Mouse (Mus musculus) embryonic fibroblast, embryonic 13.5 days (primary cell): ENCODE measurements around the gene Gm6096. TPM values are rescaled to one million over a fixed set of nuclear protein-coding genes. Genes with fewer than 3 reads are reported as not detected.

Experiments used
- H3K27ac ChIP-seq: 2 replicates; pipeline ENCODE4 v1.5.1; 2012; ENCODE audit warnings: low read length, control low read depth, inconsistent platforms; ENCODE audit not compliant: insufficient read depth
- H3K4me1 ChIP-seq: 2 replicates; pipeline ENCODE4 v1.6.1; 2011; ENCODE audit warnings: low read length; ENCODE audit not compliant: control insufficient read depth, insufficient read depth
- H3K4me3 ChIP-seq: 2 replicates; pipeline ENCODE4 v1.5.1; 2011; ENCODE audit warnings: mild to moderate bottlenecking, control low read depth, low read length; ENCODE audit not compliant: insufficient read depth
- CTCF ChIP-seq: IDR thresholded peaks from 2 replicates; pipeline ENCODE4 v1.5.1; 2011; ENCODE audit warnings: mild to moderate bottlenecking, control low read depth, low read length, moderate library complexity, borderline replicate concordance; ENCODE audit not compliant: insufficient read depth
- POLR2A ChIP-seq: IDR thresholded peaks from 2 replicates; pipeline ENCODE4 v1.6.1; 2011; ENCODE audit warnings: low read depth, mild to moderate bottlenecking, control low read depth, low read length, moderate library complexity
- polyA plus RNA-seq: library from polyadenylated mRNA; stranded (reverse); fragments of >200 nt; gene quantifications from 2 replicates; pipeline ENCODE4 v1.2.4, GENCODE M21; 2011; ENCODE audit warnings: low read depth; ENCODE audit not compliant: missing spikeins, insufficient read length

The Gm6096 gene
- polyA plus RNA-seq, 1 experiment = not detected

GRCm38 (mm10) chr7:34222340-34222739, 28.5 kb upstream of the Gm6096 start:
- 0 out of 2 replicates have a peak, but pooled peaks cover 3% of the 10 kb centered on the region for H3K4me1 ChIP-seq
- TF ChIP-seq POLR2A (no peak), CTCF (peak; percentile 27; the same call in 1 of the 2 replicates)
- no peak overlapping the region for H3K27ac ChIP-seq

GRCm38 (mm10) chr7:34224308-34224707, 26.5 kb upstream of the Gm6096 start:
- TF ChIP-seq POLR2A = no peak
- TF ChIP-seq CTCF = no peak
- H3K27ac ChIP-seq = no peak overlapping the region
- peaks cover 8% of the 10 kb centered on the region; the same call in 1 of the 2 replicates for H3K4me1 ChIP-seq
- H3K4me3 ChIP-seq = no peak overlapping the region

More at GRCm38 (mm10) chr7:34222340-34222739, 28.5 kb upstream of the Gm6096 start:
- no peak overlapping the region for H3K4me3 ChIP-seq

GRCm38 (mm10) chr7:34226086-34226485, 24.8 kb upstream of the Gm6096 start:
- TF ChIP-seq POLR2A = no peak
- TF ChIP-seq CTCF = no peak
- no peak overlapping the region for H3K4me3 ChIP-seq

GRCm38 (mm10) chr7:34226846-34227245, 24.0 kb upstream of the Gm6096 start:
- TF ChIP-seq POLR2A (no peak), CTCF (no peak)
- Histone ChIP-seq H3K4me3 (no peak overlapping the region), H3K4me1 (peaks cover 8% of the 10 kb centered on the region; the same call in 1 of the 2 replicates), H3K27ac (no peak overlapping the region)

More at GRCm38 (mm10) chr7:34226086-34226485, 24.8 kb upstream of the Gm6096 start:
- peaks cover 8% of the 10 kb centered on the region; the same call in 1 of the 2 replicates for H3K4me1 ChIP-seq
- H3K27ac ChIP-seq = no peak overlapping the region

GRCm38 (mm10) chr7:34228641-34229040, 22.2 kb upstream of the Gm6096 start:
- no peak overlapping the region for H3K27ac ChIP-seq
- TF ChIP-seq CTCF (no peak), POLR2A (no peak)

GRCm38 (mm10) chr7:34229153-34229552, 21.7 kb upstream of the Gm6096 start:
- Histone ChIP-seq H3K27ac (peak overlapping the region; percentile 79; the same call in 1 of the 2 replicates), H3K4me1 (peaks cover 12% of the 10 kb centered on the region), H3K4me3 (peak overlapping the region; percentile 88)
- no peak for TF ChIP-seq CTCF
- TF ChIP-seq POLR2A = no peak

More at GRCm38 (mm10) chr7:34228641-34229040, 22.2 kb upstream of the Gm6096 start:
- Histone ChIP-seq H3K4me1 (peaks cover 12% of the 10 kb centered on the region), H3K4me3 (peak overlapping the region; percentile 88)

- TF ChIP-seq POLR2A = peak; percentile 37; the same call in 1 of the 2 replicates
- no peak for TF ChIP-seq CTCF
Measured at GRCm38 (mm10) chr7:34229691-34230111, 21.1 kb upstream of the Gm6096 start.

GRCm38 (mm10) chr7:34230116-34230515, 20.7 kb upstream of the Gm6096 start, which contains the start of gene Gpi1:
Gene Gpi1 (minus strand): TSS chr7:34230336.
- Histone ChIP-seq H3K27ac (peak within 1 kb of the TSS; percentile 79), H3K4me1 (peaks cover 12% of the 10 kb centered on the region), H3K4me3 (peak within 1 kb of the TSS; percentile 88)
- TF ChIP-seq POLR2A (peak; percentile 96), CTCF (0 out of 2 replicates have a peak, but pooled peaks have one; percentile 3)

More at GRCm38 (mm10) chr7:34229691-34230111, 21.1 kb upstream of the Gm6096 start:
- Histone ChIP-seq H3K4me1 (peaks cover 12% of the 10 kb centered on the region), H3K27ac (peak overlapping the region; percentile 79), H3K4me3 (peak overlapping the region; percentile 88)

- Histone ChIP-seq H3K4me3 (peak overlapping the region; percentile 30), H3K27ac (peak overlapping the region; percentile 96), H3K4me1 (peaks cover 4% of the 10 kb centered on the region; the same call in 1 of the 2 replicates)
- TF ChIP-seq POLR2A (0 out of 2 replicates have a peak, but pooled peaks have one; percentile 15), CTCF (no peak)
Measured at GRCm38 (mm10) chr7:34232785-34233725, 17.8 kb upstream of the Gm6096 start.
